Mouse (Mus musculus): ENCODE results near the gene Psmb1.
"Not testable (repeated sequence)": the region's sequence is repeated elsewhere in the genome, so short reads cannot be mapped to it uniquely, and the experiment has no call there.

Psmb1 gene

DNA sequence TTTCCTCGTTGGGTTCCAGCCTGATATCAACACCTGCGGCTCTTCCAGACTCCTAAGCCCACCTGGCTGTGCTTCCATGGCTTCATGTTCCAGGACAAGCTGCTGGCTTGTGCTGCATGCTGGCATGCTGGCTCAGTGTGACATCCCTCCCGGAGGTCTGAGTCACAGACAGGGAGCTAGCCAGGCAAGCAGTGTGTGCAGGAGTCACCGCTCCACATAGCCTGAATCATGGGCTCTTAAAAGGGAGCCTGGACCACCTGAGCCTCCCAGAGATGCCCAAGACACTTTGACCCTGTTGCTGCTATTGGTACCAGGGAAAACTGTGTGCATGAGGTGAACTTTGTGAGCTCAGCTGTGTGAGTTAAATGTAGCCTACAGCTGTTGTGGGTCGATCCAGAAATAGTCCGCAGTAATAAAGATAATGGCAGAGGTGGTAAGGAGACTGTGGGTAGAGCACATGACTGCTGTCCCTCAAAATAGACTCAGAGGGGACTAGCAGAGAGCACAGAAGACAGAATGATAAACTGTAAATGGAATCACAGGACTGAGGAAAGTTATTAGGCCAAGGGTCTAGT is 37.5 kb downstream of the Psmb1 start:
- DNase-seq (ENCODE audit: low read depth, low spot score): no peak

DNA sequence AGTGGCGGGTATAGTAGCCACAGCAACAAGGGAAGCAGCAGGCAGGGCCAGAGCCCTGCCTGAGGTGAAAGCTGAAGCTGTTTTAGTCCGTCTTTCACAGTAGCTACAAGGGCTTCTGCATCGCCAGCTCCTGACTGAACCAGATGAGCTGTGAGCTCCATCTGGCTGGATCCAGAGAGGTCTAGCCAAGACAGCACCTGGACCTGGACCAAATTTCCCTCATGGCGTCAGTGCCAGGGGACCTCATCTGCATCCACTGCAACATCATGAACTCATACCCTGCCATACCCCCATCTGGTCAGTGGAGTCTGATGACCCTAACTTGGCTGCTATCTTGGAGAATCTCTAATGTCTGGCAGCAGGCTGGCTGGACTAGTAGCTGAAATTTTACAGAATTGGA is 39.8 kb downstream of the Psmb1 start:
- DNase-seq (ENCODE audit: low read depth, low spot score): no peak

- DNase-seq (ENCODE audit: low read depth, low spot score): no peak
These were observed 43.0 kb downstream of the Psmb1 start for GRCm38 (mm10) chr17:15456595-15456994.

GRCm38 (mm10) chr17:15455203-15455602 is 44.3 kb downstream of the Psmb1 start:
- no peak for DNase-seq (ENCODE audit: low read depth, low spot score)

GRCm38 (mm10) chr17:15449606-15450005 is 49.9 kb downstream of the Psmb1 start:
- no peak for DNase-seq (ENCODE audit: low read depth, low spot score)

- DNase-seq (ENCODE audit: low read depth, low spot score): not testable (repeated sequence)
These were observed 50.4 kb downstream of the Psmb1 start for GRCm38 (mm10) chr17:15449144-15449543.

DNA sequence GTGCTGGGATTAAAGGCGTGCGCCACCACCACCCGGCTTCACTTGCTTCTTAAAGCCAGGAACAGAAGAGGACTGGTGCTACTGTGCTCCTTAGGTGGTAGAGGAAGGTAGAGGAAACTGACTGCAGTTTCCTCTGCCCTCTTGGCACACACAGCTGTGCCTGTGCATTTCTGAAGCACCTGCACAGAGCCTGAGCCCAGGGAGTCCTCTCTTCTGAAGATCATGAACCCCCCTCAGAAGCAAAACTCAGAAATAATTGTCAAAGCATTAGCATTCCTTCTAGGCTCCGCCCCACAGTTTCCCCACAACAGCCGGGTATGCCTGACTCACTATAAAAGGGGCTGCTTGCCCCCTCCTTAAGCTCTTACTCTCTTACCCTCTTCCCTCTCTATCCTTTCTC is 51.7 kb downstream of the Psmb1 start:
- DNase-seq (ENCODE audit: low read depth, low spot score): no peak

DNA sequence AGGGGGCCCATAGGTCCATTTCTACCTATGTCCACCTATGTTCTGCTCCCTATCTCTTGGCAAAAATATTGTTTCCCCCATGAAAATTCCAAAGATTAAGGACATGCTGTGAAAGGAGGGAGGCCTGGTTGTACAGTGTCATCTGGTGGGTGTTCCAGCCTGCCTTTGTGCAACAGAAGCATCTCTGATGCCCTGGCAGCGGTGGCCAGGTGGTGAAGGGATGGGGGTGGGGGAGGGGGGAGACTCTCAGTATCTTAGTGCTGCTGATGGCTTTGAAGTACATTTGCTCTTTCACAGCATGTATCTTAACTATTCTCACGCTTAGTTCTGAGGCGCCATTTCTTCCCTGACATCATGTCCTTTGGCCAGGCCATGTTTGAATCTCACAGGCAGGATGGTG is 54.1 kb downstream of the Psmb1 start:
- no peak for DNase-seq (ENCODE audit: low read depth, low spot score)

DNA sequence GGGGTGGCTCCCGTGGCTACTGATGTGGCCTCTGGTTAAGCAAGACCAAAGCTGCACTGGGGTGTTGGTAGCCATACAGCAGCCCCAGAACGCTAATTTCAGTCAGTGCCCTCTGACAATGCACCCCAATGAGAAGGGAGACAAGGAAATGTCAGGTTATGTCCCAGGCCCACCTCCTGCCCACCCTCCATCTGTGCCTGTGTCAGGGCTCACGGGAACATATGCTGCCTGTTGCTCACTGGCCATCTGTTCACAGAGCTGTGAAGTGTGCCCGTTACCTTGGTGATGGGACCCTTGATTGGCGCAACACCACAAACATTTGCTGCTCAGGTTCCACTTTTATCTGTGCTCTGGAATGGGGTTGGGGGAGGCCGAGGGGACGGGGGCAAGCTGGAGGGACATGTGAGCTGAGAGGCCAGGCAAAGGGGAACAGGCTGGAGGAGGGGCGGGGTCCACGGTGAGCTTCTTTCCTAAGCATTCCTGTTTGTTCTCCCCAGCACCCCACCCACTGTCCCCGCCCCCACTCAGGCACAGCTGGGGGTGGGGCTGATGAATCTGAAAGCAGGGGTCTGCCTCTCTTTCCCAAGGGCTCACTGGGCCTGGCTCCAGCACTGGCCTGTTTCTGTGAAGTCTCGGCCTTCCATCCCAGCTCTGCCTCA is 59.0 kb downstream of the Psmb1 start:
- peak; percentile 41 for DNase-seq (ENCODE audit: low read depth, low spot score)

DNA sequence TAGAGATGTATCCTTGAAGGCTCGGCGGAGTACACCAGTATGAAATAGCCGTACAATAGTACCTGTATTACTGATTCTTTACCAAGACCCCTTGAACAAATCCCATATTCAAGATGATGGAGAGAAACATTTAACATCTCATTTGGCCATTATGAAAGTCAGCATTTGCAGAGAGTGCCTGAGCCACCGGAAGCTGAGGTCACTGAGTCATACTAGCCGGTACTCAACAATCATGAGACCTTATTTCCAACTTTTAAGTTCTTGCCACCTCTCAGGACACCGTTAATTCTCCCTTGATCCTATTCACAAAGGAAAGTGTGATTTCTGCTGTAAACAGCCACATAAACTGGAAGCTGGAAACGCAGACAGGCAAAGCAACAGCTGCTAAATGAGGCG is 59.5 kb downstream of the Psmb1 start:
- DNase-seq (ENCODE audit: low read depth, low spot score): no peak

DNA sequence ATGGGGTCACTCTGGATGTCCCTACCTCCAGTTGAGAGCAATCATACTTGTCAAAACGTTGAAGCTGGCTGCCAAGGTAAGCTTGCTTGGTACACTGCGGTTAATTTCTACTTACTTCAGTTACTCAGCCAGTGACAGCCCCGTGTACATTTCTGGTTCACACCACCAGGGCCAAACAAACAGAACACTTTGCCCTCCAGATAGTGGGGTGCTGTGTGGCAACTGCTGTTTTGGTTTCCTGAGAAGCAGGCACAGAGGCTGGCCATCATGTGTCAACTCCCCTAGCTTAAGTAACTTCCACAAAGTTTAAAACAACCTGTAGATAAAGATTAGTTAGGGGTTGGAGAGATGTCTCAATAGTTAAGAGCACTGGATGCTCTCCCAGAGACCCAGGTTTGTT is 64.8 kb downstream of the Psmb1 start:
- no peak for DNase-seq (ENCODE audit: low read depth, low spot score)

GRCm38 (mm10) chr17:15432036-15432435 is 67.5 kb downstream of the Psmb1 start:
- no peak for DNase-seq (ENCODE audit: low read depth, low spot score)

GRCm38 (mm10) chr17:15431551-15431950 is 68.0 kb downstream of the Psmb1 start:
- no peak for DNase-seq (ENCODE audit: low read depth, low spot score)

- no peak for DNase-seq (ENCODE audit: low read depth, low spot score)
These were observed 68.5 kb downstream of the Psmb1 start for GRCm38 (mm10) chr17:15431021-15431514.

DNA sequence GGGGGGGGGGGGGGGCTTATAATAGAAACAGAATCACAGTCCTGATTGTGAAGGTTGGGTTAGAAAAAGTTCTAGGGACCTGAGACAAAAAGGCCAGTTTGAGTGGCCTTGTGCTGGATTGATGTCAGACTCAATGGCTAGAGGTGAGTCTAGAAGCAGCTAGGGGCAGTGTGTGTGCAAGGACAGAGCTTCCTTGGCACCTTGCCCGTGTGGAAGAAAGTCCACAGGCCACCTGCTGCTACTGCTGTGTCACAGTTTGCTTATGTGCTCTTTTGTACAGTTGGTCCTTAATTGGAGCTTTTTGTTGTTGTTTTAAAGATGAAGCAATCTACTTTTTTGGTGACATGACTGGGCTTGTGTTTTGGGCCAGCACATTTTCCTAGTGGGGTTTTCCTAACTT is 69.6 kb downstream of the Psmb1 start:
- DNase-seq (ENCODE audit: low read depth, low spot score): no peak

DNA sequence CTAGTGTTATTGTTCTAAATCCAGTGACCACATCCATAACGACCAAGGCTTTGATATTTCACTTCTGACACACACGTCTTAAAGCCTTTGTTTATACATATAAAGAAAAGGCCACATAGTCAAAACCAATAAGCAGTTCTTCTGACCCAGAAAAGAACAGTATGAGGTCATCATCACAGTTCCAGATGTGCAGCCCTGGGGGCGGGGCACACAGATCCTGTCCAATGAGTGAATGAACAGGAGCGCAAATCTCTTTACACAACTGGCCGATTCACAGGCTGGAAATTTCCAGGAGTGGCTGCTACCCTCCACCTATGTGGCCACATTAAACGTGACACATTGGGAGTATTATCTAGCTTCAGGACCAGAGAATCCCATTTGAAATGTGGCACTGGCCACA is 70.1 kb downstream of the Psmb1 start:
- DNase-seq (ENCODE audit: low read depth, low spot score): no peak

DNA sequence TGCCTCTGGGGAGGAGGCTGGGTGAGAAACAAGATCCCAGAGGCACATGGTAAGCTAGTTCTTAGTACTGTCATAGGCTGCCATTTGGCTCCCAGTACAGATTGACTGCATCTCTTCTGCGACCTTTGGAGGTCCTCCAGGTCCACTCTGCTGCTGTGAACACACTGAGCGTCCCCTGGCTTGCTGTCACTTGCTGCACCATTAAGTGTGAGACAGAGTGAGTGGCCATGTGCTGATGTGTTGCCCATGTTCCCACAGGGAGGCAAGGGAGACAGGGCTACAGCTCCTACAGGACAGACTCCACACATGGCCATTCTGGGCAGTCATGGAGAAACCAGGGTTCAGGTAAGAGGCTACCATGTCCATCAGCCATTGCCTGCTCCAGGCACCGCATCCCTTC is 73.6 kb downstream of the Psmb1 start:
- no peak for DNase-seq (ENCODE audit: low read depth, low spot score)

All from embryo, embryonic 11.5 days (tissue).